Mouse (Mus musculus) ES-E14 (cell line): Measurements from ENCODE around the gene Nav2. TPM values are rescaled to one million over a fixed set of nuclear protein-coding genes. Genes with fewer than 3 reads are reported as not detected.

Experiments used
- DNase-seq: peaks from one replicate; pipeline ENCODE4 v3.0.0-alpha.2; 2013; ENCODE audit warnings: low read depth, low spot score
- H3K27ac ChIP-seq: 2 replicates; pipeline ENCODE4 v1.5.1; 2012; ENCODE audit warnings: low read depth, mild to moderate bottlenecking, low read length, moderate library complexity, mixed read lengths; ENCODE audit not compliant: poor library complexity, insufficient read depth, severe bottlenecking
- H3K36me3 ChIP-seq: 2 replicates; pipeline ENCODE4 v1.6.1; 2012; ENCODE audit warnings: mild to moderate bottlenecking, low read length, moderate library complexity, mixed read lengths; ENCODE audit not compliant: control insufficient read depth, poor library complexity, insufficient read depth, severe bottlenecking
- H3K4me1 ChIP-seq, 2 experiments: fragments of 150-350 bp in 1 of 2; sonication (generic) in 1 of 2; 2 replicates each; pipeline ENCODE4 v1.6.1; 2012; ENCODE audit warnings: low read length in 2 of 2, mild to moderate bottlenecking in 1 of 2, mixed read lengths in 1 of 2; ENCODE audit not compliant: control insufficient read depth in 2 of 2, insufficient read depth in 2 of 2, poor library complexity in 1 of 2
- H3K4me3 ChIP-seq, 2 experiments: fragments of 150-350 bp in 1 of 2; sonication (generic) in 1 of 2; 2 replicates each; pipeline ENCODE4 v1.5.1; 2012; ENCODE audit warnings: low read length in 2 of 2, low read depth in 1 of 2, mild to moderate bottlenecking in 1 of 2, mixed read lengths in 1 of 2; ENCODE audit not compliant: insufficient read depth in 1 of 2, poor library complexity in 1 of 2, severe bottlenecking in 1 of 2
- H3K9ac ChIP-seq: 2 replicates; pipeline ENCODE4 v1.6.1; 2012; ENCODE audit warnings: low read depth, mild to moderate bottlenecking, low read length, mixed read lengths; ENCODE audit not compliant: poor library complexity, insufficient read depth, severe bottlenecking
- H3K9me3 ChIP-seq: fragments of 150-350 bp; sonication (generic); 2 replicates; pipeline ENCODE4 v1.6.1; 2012; ENCODE audit warnings: low read depth, mild to moderate bottlenecking, low read length; ENCODE audit not compliant: control insufficient read depth, insufficient read depth
- CHD2 ChIP-seq: IDR thresholded peaks from 2 replicates; pipeline ENCODE4 v1.6.1; 2014; ENCODE audit warnings: mild to moderate bottlenecking, low read depth, low read length, inconsistent platforms
- HCFC1 ChIP-seq: IDR thresholded peaks from 2 replicates; pipeline ENCODE4 v1.6.1; 2012; ENCODE audit warnings: low read length, inconsistent platforms, borderline replicate concordance; ENCODE audit not compliant: insufficient read depth
- MAFK ChIP-seq: IDR thresholded peaks from 2 replicates; pipeline ENCODE4 v1.6.1; 2014; ENCODE audit warnings: mild to moderate bottlenecking, low read depth, low read length, inconsistent platforms; ENCODE audit not compliant: insufficient read depth
- ZC3H11A ChIP-seq: IDR thresholded peaks from 2 replicates; pipeline ENCODE4 v1.6.1; 2012; ENCODE audit warnings: low read depth, mild to moderate bottlenecking, inconsistent platforms, low read length, borderline replicate concordance
- ZNF384 ChIP-seq: IDR thresholded peaks from 2 replicates; pipeline ENCODE4 v1.6.1; 2012; ENCODE audit warnings: low read depth, low read length, inconsistent platforms
- in situ Hi-C, 2 experiments: fragments of 600-800 bp; cut with MboI; formaldehyde crosslinking; loops; one replicate each; pipeline ENCODE4 v1.15.1; 2025; ENCODE audit warnings: low sequenced_read_pairs in 2 of 2, inconsistent platforms in 1 of 2; ENCODE audit not compliant: unreplicated experiment in 2 of 2
- total RNA-seq: library from RNA; depleted of rRNA; stranded (reverse); fragments of 300-350 nt; gene quantifications from 2 replicates; pipeline ENCODE4 v1.2.3, GENCODE M21; 2012

Nav2 gene
- total RNA-seq, 1 experiment: 18.2 TPM

DNA sequence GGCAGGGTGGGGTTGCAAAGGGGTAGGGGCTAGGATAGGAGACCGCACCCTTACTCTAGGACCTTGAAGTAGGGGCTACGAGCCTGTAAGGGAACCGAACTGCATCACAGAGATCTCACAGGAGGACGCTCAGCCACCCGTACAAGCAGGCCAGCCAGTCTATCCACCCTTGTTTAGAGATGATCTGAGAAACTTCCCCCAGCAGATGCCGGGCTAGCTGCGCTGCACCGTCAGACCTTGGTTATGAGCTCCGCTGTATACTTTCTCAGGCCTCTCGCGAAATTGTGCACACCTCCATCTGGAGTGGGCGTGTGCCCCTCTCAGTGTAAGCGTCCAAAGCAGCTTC lies 50.8 kb downstream of the Nav2 start:
- no peak for DNase-seq
- Histone ChIP-seq H3K4me1 (no peaks in the 10 kb centered on the region), H3K27ac (no peak overlapping the region), H3K36me3 (no peaks in the 10 kb centered on the region), H3K9me3 (no peaks in the 10 kb centered on the region), H3K9ac (no peak overlapping the region), H3K4me3 (no peak overlapping the region)
- in situ Hi-C loops: no loop called here
- no peak for TF ChIP-seq ZC3H11A
- TF ChIP-seq HCFC1: no peak
- no peak for TF ChIP-seq CHD2
- TF ChIP-seq MAFK: no peak
- no peak for TF ChIP-seq ZNF384

DNA sequence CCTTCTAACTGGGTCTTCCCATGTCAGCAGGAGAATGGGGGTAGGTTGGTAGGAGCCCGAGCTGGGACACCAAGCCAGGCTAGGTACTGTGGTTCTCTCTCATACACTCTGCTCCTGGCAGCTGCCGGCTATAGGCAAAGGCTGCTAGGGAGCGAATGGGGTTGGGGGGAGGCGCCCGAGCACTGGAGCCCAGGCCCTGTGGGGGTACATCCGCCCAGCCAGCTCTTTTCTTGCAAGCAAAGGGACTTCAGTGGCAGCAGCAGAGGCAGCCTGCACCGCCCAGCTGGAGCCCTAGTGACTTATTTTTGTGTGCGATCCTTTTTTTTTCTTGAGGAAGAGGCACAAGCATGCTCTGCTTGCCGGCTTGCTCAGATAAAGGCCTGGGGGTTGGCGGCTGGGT lies 51.6 kb downstream of the Nav2 start:
- Histone ChIP-seq H3K9me3 (no peaks in the 10 kb centered on the region), H3K27ac (no peak overlapping the region), H3K9ac (no peak overlapping the region), H3K36me3 (no peaks in the 10 kb centered on the region), H3K4me3 (no peak overlapping the region), H3K4me1 (no peaks in the 10 kb centered on the region)
- in situ Hi-C loops: no loop called here
- no peak for TF ChIP-seq CHD2
- no peak for TF ChIP-seq ZNF384
- TF ChIP-seq HCFC1: no peak
- no peak for TF ChIP-seq ZC3H11A
- TF ChIP-seq MAFK: no peak
- no peak for DNase-seq

DNA sequence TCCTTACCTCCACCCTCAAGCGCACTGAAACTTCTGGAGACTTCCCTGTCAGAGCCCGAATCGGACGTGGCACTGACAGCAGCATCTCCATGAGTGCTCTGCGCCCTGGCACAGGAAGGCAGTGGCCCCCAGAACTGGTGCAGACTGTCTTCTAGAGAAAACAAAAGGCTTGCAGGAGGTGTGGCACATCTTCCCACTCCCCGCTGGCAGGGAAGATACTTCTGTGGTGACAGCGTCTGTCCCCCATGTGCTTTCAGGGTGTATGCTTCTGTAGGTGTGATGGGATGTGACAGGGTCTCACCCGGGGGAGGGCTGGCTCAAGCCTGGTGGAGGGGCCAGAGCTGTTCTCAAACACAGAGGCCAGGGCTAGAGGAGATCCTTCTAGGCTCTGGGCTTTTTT lies 53.0 kb downstream of the Nav2 start:
- in situ Hi-C loops: no loop called here
- no peak overlapping the region for H3K27ac ChIP-seq
- no peak overlapping the region for H3K4me3 ChIP-seq
- DNase-seq: no peak
- H3K9ac ChIP-seq: no peak overlapping the region
- TF ChIP-seq ZC3H11A (no peak), CHD2 (no peak), HCFC1 (no peak), MAFK (no peak), ZNF384 (no peak)
- H3K4me1 ChIP-seq: no peaks in the 10 kb centered on the region
- H3K9me3 ChIP-seq: no peaks in the 10 kb centered on the region
- H3K36me3 ChIP-seq: no peaks in the 10 kb centered on the region

DNA sequence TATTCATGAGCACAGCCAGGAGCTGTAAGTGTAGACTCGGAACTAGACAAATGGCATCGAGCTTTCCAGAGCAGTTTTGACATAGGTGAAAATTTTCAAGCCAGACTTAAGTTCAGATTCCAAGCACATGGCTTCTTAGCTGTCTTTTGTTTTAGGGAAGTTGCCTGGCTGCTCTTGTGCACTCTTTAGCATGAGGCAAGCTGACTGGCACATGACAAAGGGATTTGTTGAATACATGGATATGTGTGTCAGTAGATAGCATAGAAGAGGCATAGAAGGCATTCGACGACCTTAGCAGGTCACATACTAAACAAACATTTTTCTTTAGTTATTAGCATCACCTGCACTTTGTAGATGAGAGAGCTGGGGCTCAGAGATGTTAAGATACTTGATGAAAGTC lies 53.4 kb downstream of the Nav2 start:
- H3K4me1 ChIP-seq: no peaks in the 10 kb centered on the region
- no peak overlapping the region for H3K4me3 ChIP-seq
- in situ Hi-C loops: no loop called here
- TF ChIP-seq CHD2 (no peak), ZC3H11A (no peak), ZNF384 (no peak), MAFK (no peak), HCFC1 (no peak)
- no peaks in the 10 kb centered on the region for H3K9me3 ChIP-seq
- no peaks in the 10 kb centered on the region for H3K36me3 ChIP-seq
- no peak for DNase-seq
- H3K27ac ChIP-seq: no peak overlapping the region
- no peak overlapping the region for H3K9ac ChIP-seq

DNA sequence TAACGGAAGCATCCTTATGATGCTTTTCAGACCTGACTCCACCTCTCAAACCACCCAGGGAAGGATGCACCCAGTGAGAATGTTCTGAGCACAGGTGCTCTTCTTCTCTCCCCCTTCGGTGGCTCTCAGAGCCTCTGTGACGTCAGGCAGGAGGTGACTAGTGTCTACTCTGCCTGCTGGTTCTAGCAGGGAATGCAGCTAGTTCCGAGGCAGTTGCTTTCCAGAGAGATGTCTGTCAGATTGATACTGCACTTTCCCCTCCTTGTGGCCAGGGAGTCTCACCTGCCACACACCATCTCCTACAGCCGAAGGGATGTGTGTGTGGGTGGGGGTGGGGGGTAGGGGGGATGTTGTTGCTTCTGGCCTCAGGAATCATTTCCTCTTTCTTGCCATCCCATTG lies 54.6 kb downstream of the Nav2 start:
- no peaks in the 10 kb centered on the region for H3K9me3 ChIP-seq
- H3K27ac ChIP-seq: no peak overlapping the region
- no peak for DNase-seq
- no peaks in the 10 kb centered on the region for H3K4me1 ChIP-seq
- TF ChIP-seq CHD2: no peak
- no peak for TF ChIP-seq ZNF384
- TF ChIP-seq ZC3H11A: no peak
- no peak overlapping the region for H3K4me3 ChIP-seq
- H3K36me3 ChIP-seq: no peaks in the 10 kb centered on the region
- in situ Hi-C loops: no loop called here
- H3K9ac ChIP-seq: no peak overlapping the region
